Mouse (Mus musculus) heart, postnatal 0 days (tissue): ENCODE data around the gene Adck2. TPM values are rescaled to one million over a fixed set of nuclear protein-coding genes. Genes with fewer than 3 reads are reported as not detected.
A peak's percentile ranks its signal among the peaks of the same experiment; 100 is the strongest.

ENCODE experiments used
- ATAC-seq: fragments of 200-750 bp; cut with Nextera tagmentation; 2 replicates; pipeline ENCODE4 v1.8.0; 2017; ENCODE audit warnings: low read depth, moderate number of reproducible peaks, moderate library complexity; ENCODE audit not compliant: insufficient read depth
- DNase-seq: peaks from one replicate; pipeline ENCODE4 v3.0.0-alpha.2; 2016; ENCODE audit warnings: low spot score
- H3K27ac ChIP-seq: fragments of 300-500 bp; sonication (generic); 2 replicates; pipeline ENCODE4 v1.5.1; 2014; ENCODE audit warnings: low read depth, mild to moderate bottlenecking
- H3K27me3 ChIP-seq: fragments of 300-500 bp; sonication (generic); 2 replicates; pipeline ENCODE4 v1.6.1; 2014; ENCODE audit warnings: low read length, mixed read lengths; ENCODE audit not compliant: control insufficient read depth, insufficient read depth
- H3K36me3 ChIP-seq: fragments of 300-500 bp; sonication (generic); replicated peaks from 2 replicates; pipeline ENCODE4 v1.6.1; 2014; ENCODE audit warnings: low read length, mixed read lengths; ENCODE audit not compliant: control insufficient read depth, insufficient read depth
- H3K4me1 ChIP-seq: fragments of 300-500 bp; sonication (generic); 2 replicates; pipeline ENCODE4 v1.6.1; 2014; ENCODE audit warnings: antibody characterized with exemption; ENCODE audit not compliant: control insufficient read depth, insufficient read depth
- H3K4me2 ChIP-seq: fragments of 300-500 bp; sonication (generic); 2 replicates; pipeline ENCODE4 v1.6.1; 2014; ENCODE audit warnings: low read depth, mild to moderate bottlenecking, low read length, moderate library complexity
- H3K4me3 ChIP-seq: fragments of 300-500 bp; sonication (generic); 2 replicates; pipeline ENCODE4 v1.5.1; 2014; ENCODE audit warnings: low read depth, low read length
- H3K9ac ChIP-seq: fragments of 300-500 bp; sonication (generic); replicated peaks from 2 replicates; pipeline ENCODE4 v1.6.1; 2014; ENCODE audit warnings: low read depth, low read length, mixed read lengths
- H3K9me3 ChIP-seq: fragments of 300-500 bp; sonication (generic); replicated peaks from 2 replicates; pipeline ENCODE4 v1.6.1; 2016; ENCODE audit warnings: low read length; ENCODE audit not compliant: control insufficient read depth
- CTCF ChIP-seq: IDR thresholded peaks from 2 replicates; pipeline ENCODE4 v1.5.1; 2016; ENCODE audit warnings: antibody characterized with exemption, control low read depth, low read depth
- EP300 ChIP-seq: IDR thresholded peaks from 2 replicates; pipeline ENCODE4 v1.6.1; 2016; ENCODE audit warnings: antibody characterized with exemption, low read depth
- WGBS: fragments of 180-500 bp; shearing (Covaris S2); extraction: QIAGEN DNeasy Blood & Tissue Kit; methylation state at CpG from one replicate; pipeline ENCODE4 v1.1.7; 2014; 5-methylcytosine and 5-hydroxymethylcytosine counted together
- polyA plus RNA-seq: library from polyadenylated mRNA; unstranded; fragments of >200 nt; fragmentation: Nextera tagmentation; extraction: Ambion mirVana; gene quantifications from 2 replicates; pipeline ENCODE4 v1.2.1, GENCODE M21; 2015
- total RNA-seq: library from RNA; depleted of rRNA; stranded (reverse); fragments of >200 nt; gene quantifications from 2 replicates; pipeline ENCODE4 v1.2.3, GENCODE M21; 2014; ENCODE audit warnings: low replicate concordance

The Adck2 gene
- total and polyA plus RNA-seq, 2 experiments from 2014 or later: 22.4 to 24.4 TPM

GRCm38 (mm10) chr6:39562166-39563015 is 11.3 kb upstream of the Adck2 start:
- no peaks in the 10 kb centered on the region for H3K4me1 ChIP-seq
- no peak overlapping the region for H3K9ac ChIP-seq
- peak overlapping the region; percentile 57 for H3K4me2 ChIP-seq
- no peak overlapping the region for H3K27ac ChIP-seq
- DNase-seq: peak; percentile 89
- no peaks in the 10 kb centered on the region for H3K36me3 ChIP-seq
- H3K9me3 ChIP-seq: no peaks in the 10 kb centered on the region
- WGBS: 12% methylated on average over 23 of the region's 23 CpGs
- peak; percentile 97 for TF ChIP-seq CTCF
- no peak for TF ChIP-seq EP300
- peak; percentile 68; the same call in 1 of the 2 replicates for ATAC-seq
- 0 out of 2 replicates have a peak overlapping the region, but pooled peaks have one; percentile 9 for H3K4me3 ChIP-seq
- no peaks in the 10 kb centered on the region for H3K27me3 ChIP-seq

GRCm38 (mm10) chr6:39567528-39567927 is 6.1 kb upstream of the Adck2 start:
- DNase-seq (no peak), ATAC-seq (no peak)
- no peak overlapping the region for H3K27ac ChIP-seq

GRCm38 (mm10) chr6:39570426-39570825 is 3.2 kb upstream of the Adck2 start:
- H3K27me3 ChIP-seq: no peaks in the 10 kb centered on the region
- ATAC-seq: no peak
- WGBS: 50% methylated on average over 3 of the region's 3 CpGs
- no peak for DNase-seq
- H3K9me3 ChIP-seq: no peaks in the 10 kb centered on the region
- no peak overlapping the region for H3K27ac ChIP-seq
- peaks cover 11% of the 10 kb centered on the region for H3K4me1 ChIP-seq
- H3K4me3 ChIP-seq: no peak overlapping the region
- TF ChIP-seq EP300: no peak
- no peak for TF ChIP-seq CTCF
- H3K4me2 ChIP-seq: no peak overlapping the region
- H3K36me3 ChIP-seq: no peaks in the 10 kb centered on the region
- H3K9ac ChIP-seq: no peak overlapping the region

More at GRCm38 (mm10) chr6:39567528-39567927, 6.1 kb upstream of the Adck2 start:
- Histone ChIP-seq H3K4me1 (no peaks in the 10 kb centered on the region), H3K27me3 (no peaks in the 10 kb centered on the region), H3K36me3 (no peaks in the 10 kb centered on the region), H3K9me3 (no peaks in the 10 kb centered on the region), H3K9ac (no peak overlapping the region), H3K4me2 (no peak overlapping the region), H3K4me3 (no peak overlapping the region)
- TF ChIP-seq EP300: no peak
- TF ChIP-seq CTCF: peak; percentile 80
- 6% methylated on average over 5 of the region's 5 CpGs for WGBS

- Histone ChIP-seq H3K4me2 (peak overlapping the region; percentile 95), H3K9ac (peak overlapping the region; percentile 83), H3K27me3 (no peaks in the 10 kb centered on the region), H3K9me3 (no peaks in the 10 kb centered on the region), H3K4me1 (peaks cover 11% of the 10 kb centered on the region), H3K27ac (peak overlapping the region; percentile 96), H3K4me3 (peak overlapping the region; percentile 88), H3K36me3 (peaks cover 30% of the 10 kb centered on the region)
- peak; percentile 70 for ATAC-seq
- DNase-seq: peak; percentile 51
- no peak for TF ChIP-seq CTCF
- no peak for TF ChIP-seq EP300
- WGBS: 28% methylated on average over 10 of the region's 10 CpGs
These were observed 839 bp downstream of the Adck2 start for GRCm38 (mm10) chr6:39574555-39574869.

GRCm38 (mm10) chr6:39574951-39575350 is 1.3 kb downstream of the Adck2 start:
- Histone ChIP-seq H3K4me1 (peaks cover 11% of the 10 kb centered on the region), H3K4me3 (peak overlapping the region; percentile 88), H3K4me2 (peak overlapping the region; percentile 95), H3K9me3 (no peaks in the 10 kb centered on the region), H3K27ac (peak overlapping the region; percentile 96), H3K9ac (peak overlapping the region; percentile 83; the same call in 1 of the 2 replicates), H3K27me3 (no peaks in the 10 kb centered on the region), H3K36me3 (peaks cover 35% of the 10 kb centered on the region)
- no peak for TF ChIP-seq EP300
- ATAC-seq (no peak), DNase-seq (no peak)
- 67% methylated on average over 7 of the region's 7 CpGs for WGBS

- H3K4me2 ChIP-seq: no peak overlapping the region
- no peaks in the 10 kb centered on the region for H3K9me3 ChIP-seq
- no peak for DNase-seq
- no peak overlapping the region for H3K9ac ChIP-seq
- peaks cover 4% of the 10 kb centered on the region for H3K4me1 ChIP-seq
- ATAC-seq: no peak
- H3K36me3 ChIP-seq: peaks cover 66% of the 10 kb centered on the region
- 87% methylated on average over 7 of the region's 7 CpGs for WGBS
- no peak overlapping the region for H3K27ac ChIP-seq
- no peaks in the 10 kb centered on the region for H3K27me3 ChIP-seq
- TF ChIP-seq EP300 (no peak), CTCF (no peak)
- no peak overlapping the region for H3K4me3 ChIP-seq
These were observed 5.9 kb downstream of the Adck2 start for GRCm38 (mm10) chr6:39579552-39579951.
